Mouse (Mus musculus): ENCODE data around the gene Slmap. TPM values are rescaled to one million over a fixed set of nuclear protein-coding genes. Genes with fewer than 3 reads are reported as not detected.

Gene Slmap
- total RNA-seq, 1 experiment from 2014 or later, result 107 TPM

DNA sequence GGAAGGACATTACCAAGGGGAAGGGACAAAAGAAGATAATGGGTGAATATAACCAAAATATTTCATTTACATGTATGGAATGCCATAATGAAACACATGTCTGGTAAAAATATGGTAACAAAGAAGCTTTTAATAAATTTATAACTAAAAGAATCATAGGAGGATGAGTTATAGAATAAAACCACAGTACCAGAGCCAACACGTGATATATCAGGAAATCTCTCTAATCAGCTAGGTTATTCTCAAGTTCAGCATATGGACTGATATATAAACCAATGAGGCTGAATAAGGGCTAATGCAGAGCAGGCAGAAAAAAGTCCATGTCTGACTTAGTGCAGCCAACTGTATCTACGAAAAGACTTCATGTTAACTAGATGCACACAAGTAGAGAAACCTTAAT is 58.3 kb downstream of the Slmap start:
- DNase-seq, result no peak

DNA sequence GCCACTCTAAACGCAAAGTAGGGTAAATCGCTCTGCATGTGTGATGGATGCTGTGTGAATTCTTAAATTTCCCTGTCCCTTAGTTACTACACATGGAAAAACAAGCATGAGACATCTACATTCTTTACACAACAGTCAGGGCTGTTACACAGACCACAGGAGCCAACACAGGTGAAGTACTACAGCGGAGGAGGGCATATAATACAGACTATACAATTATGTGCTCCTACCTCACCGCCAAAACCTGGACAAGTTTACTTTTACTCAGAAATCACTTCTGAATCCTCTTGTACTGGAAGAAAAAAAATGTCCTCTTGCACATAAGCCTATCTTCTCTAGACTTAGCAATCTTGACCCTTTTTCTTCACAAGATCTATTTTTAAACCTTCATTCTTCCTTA is 66.8 kb downstream of the Slmap start:
- no peak for DNase-seq

DNA sequence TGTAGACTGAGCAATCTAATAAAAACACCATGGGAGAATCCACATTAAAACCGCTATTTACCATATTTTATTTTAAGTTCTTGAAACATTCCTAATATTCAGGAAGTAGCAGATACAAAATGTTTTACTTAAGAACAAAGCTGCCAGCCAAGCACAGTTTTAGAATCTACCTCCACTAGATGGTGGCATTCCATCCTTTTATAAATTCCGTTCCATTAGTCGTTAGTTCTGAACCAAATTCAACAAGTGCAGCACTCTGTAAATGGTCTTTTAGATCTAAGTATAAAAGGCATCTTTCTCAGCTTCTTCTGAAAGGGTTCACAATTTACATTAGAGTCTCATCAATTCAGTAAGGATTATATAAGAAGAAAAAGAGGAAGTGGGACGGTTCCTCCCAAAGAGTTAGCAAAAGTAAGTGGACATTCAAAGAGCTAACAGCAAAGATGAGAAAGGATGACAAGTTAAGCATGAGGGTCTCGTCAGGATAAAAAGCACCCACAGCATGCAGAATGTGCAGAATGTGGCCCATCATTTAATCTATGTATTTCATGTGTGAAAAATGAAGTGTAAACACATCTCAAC is 68.1 kb downstream of the Slmap start:
- DNase-seq, result no peak

DNA sequence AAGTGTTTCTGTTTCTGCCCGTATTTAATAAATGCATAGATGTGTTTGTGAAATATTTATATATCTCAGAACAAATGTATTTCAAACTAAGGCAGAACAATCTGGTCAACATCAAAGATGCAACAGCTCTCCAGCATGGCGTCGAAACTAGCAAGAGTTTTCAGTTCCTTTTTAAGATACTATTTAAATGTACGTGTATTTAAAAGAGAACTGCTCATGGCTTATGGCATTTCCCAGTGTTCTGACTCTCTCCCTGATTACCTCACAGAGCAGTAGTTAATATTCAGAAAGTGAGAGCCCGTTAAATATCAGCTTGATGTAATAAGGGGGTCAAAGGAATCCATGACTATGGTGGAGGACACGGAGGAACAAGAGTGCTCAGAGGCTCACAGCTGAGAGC is 68.8 kb downstream of the Slmap start:
- DNase-seq, result no peak

DNA sequence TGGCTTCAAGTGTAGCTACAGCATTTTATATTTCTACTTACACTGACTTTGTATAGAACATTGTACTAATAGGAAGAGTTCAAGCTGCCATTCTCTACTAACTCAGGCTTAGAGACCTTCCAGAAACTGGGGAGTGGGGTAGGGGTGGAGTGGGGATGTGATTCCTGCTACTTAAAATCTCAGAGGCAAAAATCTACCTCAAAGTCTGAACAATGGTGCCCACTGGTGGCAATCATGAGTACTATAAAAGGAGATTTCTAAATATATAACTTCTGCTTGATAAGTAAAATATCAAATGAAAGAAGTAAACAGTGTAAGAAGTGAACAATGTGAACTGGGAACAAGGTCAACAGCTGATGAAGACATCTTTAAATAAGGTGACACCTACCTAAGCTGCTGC is 75.2 kb downstream of the Slmap start:
- peak; percentile 53 for DNase-seq

DNA sequence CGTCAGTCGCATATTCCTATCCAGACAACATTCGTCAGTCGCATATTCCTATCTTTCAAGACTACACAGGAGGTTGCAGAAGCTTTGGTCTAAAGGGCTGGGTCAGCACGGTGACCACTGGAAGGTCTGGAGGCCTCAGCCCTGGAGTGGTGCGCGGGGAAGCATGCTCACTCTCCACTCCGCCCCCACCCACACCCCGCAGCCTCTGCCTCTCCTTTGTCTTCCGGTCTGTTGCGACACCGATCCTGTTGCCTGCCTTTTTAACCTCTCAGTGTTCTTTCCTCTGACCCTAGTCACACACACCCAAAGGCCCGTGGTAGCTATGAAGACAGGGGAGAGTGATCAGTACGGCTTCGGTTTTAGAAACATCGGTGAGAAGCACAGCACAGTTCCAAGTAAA is 79.9 kb downstream of the Slmap start:
- DNase-seq, result peak; percentile 27

DNA sequence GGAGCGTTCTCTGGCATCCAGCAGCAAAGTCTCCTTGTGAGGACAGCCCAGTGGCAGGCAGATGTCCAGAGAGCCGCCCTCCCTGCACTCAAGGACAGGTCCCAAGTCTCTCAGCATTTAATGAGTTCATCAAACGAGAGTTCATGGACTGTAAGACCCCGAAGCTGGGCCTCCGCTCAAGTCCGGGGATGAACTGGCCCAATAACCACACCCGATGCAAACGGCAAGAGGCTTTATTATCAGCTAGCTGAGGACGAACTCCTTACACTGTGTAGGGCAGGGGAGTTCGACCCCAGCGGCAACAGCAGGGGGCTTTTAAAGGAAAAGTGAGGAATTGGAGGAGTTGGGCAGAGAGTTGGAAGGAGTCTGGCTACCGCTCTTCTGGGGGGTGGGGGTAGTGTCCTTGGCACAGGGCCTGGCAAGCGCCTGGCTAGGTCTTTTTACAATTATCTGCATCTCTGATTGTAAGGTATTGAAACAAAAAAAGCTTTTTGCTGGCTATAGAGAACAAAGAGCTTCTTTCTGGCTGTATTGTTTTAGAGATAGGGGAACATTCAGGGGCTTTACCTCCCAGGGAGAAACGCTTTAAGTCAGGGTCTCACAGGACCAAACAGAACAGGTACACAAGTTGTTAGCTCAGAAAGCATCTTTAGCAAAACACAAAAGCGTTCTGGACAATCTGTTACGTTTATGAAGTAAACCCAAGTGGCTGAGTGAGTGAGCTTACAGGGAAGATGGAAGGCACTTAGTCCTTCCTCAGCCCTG is 84.5 kb downstream of the Slmap start:
- peak; percentile 68 for DNase-seq

DNA sequence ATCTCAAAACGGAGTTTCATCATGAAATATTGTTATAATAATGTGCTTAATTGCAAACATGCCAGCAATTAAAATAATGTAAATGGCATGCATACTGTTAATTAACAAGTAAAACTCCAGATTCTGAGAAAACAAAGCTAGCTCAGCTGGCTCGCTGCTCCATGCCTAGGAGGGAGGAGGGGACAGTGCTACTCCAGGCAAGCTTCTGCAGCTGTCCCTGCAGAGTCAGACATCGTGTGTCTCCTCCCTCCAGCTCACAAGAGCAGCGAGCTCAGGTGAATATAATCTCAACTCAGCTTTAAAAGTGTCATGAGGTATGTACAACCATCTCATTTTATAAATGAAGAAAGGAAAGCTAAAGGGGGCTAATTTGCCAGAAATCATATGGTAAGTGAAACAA is 86.2 kb downstream of the Slmap start:
- DNase-seq, result no peak

DNA sequence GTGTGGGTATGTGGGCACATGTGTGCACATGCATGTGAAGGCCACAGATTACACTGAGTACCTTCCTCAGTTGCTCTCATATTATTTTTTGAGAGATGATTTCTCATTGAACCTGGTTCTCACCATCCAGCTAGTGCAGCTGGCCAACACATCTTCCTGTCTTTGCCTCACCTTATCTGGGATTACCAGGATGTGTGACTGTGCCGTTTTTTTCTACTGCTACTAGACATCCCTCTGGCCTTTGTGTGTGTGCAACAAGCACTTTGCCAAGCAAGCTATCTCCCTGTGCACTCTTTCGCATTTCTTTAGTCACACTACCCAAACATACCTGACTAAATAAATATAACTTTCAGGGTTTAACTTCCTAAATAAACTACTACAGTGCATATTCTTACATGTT is 87.5 kb downstream of the Slmap start:
- DNase-seq, result no peak

DNA sequence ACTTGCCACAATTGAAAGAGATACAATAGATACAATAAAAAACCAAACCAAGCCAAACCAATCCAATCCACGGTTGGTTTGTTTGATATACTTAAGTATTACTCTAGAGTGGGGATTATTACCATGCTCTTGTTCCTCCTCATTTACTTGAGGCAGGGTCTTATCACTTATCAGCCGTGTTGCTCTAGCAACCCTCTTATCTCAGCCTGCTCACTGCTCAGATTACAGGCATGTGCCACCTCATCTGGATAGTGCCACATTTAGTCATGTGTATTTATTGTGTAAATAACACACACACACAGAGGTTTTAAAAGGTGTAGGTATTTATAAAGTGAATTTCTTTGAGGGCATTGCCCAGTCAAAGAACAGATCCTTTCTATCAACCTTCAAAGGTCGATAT is 88.2 kb downstream of the Slmap start:
- DNase-seq, result no peak

DNA sequence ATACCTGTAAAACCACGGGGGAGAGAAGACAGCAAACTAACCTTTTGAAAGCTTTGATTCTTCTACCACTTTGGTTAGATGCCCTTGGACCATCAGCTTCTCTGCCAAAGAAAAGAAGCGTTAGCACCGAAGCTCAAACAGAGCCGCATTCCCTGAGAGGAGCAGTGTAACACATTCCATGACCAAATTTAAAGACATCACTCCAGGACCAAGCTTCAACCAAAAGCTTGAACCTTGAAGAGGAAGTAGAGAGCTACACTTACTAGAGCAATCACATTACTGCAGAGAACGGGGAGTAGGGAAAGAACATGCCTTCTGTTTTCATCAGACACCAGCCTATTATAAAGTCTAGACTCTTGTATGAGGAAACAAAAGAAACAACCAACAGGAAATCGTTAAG is 92.2 kb downstream of the Slmap start:
- DNase-seq, result peak; percentile 8

DNA sequence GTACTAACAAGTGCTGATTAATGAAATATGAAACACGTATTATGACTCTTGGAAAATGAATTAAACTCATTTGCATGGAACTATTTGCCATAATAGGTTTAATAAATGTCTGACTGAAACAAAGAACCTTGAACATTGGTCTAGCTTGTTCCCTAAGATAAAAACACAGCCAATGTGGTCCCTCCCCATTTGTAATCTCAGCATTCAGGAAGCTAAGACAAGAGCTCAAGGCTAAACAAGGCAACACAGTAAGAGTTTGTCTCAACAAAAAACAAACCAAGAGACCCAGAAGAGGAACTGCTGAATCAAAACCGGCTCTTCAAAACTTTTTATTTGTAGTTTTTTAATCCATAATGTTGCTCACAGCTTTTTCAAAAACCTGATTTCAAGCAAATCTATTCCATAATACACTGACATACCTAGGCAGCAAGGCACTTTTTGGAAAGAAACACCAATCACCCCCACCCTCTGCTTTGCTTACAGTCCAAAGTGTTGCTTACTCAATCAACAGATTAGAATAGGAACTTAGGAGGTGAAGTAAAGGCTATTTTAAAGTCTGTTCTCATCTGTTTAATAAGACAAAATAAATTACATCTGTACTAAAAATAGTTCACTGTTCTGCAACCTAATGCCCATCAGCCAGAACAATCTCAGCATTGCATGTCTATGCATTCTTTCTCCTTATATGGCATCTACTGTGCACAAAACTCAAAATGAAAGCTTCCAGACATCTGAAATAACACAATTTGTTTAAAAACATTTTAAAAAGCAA is 93.5 kb downstream of the Slmap start:
- DNase-seq, result peak; percentile 7

DNA sequence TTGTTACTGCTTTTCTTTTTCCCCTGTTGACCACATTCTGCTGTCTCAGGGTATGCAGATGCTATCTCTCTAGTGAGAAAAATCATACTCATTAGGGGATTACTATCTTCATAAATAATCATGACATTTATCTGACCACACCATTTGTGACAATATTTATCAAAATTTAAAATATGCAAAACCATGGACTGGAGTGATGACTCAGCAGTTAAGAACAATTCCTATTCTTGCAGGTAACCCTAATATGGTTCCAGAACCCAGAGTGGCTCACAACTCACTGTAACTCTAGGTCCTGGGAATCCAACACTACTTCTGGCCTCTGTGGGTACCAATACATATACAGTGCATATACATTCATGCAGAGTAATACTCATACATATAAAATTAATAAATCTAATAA is 94.7 kb downstream of the Slmap start:
- no peak for DNase-seq

DNA sequence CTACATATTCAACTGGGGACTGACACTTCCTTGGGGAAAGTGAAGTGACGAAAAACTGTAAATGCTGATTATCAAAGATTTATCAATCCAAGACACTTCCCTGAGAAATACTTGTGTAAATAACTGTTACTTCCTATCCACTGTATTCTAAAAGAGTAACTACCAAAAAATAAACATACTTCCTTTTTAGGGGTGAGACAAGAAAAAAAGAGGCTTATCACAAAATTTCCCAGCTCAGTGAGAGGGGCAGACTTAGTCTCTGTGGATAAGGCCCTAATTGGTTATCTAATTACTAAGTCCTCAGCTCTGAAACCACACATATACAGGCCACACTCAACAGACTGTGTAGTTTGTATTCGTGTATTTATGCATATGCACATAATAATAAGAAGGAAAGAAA is 97.0 kb downstream of the Slmap start:
- DNase-seq, result no peak

DNA sequence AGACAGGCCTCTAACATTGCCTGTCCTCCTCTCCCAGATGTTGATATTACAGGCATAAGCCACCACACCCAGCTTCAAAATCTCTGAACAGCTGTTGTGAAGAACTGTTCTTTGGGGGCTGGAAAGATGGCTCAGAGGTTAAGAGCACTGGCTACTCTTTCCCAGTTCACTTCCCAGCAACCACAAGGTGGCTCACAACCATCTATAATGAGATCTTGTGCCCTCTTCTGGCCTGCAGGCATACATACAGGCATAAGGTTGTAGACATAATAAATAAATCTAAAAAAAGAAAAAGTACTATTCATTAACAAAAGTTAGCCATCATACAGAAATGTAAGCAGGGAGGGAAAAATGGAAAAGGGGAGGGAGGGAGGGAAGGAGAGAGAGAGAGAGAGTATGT is 98.4 kb downstream of the Slmap start:
- DNase-seq, result peak; percentile 8

DNA sequence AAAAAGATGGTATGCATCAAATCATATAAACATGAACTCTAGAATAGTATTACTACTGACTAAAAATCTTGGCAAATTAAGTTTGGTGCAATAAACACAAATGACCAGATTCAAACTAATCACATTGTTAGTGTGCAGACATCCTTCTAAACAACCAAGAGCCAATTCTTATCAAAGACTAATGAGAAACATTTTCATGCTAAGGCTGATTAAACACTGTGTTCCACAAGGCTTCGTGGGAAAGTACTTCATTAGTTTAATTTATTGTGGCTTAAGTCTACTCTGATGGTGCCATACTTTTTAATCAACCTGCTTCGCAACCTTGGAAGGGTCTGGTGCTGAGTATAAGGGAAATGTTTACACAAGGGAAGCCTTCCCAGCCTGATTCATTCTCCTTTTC is 102.4 kb downstream of the Slmap start:
- no peak for DNase-seq

DNA sequence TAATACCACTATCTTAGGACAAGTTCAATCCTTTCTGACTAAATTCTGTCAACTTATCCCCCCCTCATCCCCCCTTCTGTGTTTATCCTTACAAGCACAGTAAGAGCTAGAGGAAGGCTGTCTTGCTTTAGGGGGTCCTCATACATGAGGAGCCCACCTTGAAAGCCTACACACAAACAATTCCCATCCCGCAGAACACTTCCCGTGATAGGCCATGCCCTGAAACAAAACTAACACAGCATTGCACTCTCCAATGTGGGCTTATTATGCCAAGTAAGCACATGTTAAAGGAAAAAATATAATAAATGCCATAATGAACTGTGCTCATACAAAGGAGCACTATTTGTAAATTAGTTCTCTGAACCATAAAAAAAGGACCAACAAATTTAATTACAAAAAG is 102.8 kb downstream of the Slmap start:
- no peak for DNase-seq

DNA sequence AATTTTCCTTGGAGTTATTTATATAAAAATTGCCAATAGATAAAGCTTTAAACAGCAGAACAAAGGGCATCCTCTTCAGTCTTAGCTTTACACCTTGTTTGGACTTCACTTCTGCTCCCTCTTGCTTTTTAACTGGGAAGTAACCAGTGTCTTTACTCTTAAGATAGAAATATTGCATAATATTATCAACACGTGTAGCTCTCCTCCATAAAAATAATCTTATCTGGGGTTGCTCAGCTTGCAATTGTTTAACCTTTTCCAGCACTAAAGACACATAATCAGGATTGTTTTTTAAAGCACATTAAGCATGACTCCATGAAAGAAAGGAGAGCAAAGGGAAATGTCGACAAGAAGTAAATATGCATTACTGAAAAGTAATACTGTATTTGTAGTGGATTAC is 114.5 kb downstream of the Slmap start:
- DNase-seq, result no peak

DNA sequence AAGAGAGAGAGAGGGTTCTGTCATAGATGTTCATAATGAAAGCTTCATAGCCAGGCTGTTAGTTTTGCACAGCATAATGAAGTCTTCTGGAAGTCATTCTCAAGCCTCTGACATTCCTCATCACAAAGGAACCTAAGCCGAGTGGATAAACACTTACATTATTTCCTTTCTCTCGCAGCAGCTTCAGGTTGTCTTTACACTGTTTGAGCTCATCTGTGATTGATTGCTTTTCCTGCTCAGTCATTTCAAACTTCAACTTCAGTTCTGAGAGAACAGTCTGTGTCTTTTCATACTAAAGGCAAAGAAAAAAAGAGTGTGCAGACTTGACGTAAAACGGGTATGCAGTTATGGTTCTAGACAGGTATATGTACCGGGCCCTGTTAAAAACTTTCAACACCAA is 116.8 kb downstream of the Slmap start:
- no peak for DNase-seq

DNA sequence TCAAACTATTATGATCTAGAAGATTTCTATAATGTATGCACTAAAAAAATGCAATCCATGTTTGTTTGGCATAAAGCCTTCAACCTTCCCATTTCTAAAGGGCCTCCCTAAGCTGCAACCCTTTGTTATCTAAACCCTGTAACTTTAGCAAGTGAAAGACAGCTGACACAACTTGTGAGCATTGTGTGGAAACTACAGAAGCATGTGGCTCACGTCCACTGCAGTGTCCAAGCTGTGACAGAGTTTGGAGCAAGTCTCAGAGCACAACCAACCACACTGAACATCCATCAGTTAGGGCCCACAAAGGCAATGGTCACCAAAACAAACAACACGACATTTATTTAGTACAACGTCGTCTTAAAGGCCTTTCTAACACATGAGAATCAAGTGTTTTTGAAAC is 117.6 kb downstream of the Slmap start:
- no peak for DNase-seq

DNA sequence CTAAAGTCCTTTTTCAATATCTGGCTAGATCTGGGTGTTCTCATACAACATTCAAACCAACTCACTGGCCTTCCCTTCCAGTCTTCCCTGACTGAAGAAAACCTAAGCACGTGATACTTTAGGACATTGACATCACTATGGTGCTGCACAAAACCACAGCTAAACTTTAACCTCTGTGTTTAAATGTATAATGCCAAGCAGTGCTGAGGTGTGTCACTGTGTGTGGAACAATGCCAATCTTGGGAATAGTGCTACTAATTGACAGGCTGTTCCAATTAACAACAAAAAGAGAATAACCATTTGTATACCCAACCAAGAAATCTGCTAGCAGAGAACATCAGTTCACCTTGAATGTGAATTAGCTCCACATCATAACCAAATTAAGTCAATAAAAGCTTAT is 121.2 kb downstream of the Slmap start:
- DNase-seq, result no peak

DNA sequence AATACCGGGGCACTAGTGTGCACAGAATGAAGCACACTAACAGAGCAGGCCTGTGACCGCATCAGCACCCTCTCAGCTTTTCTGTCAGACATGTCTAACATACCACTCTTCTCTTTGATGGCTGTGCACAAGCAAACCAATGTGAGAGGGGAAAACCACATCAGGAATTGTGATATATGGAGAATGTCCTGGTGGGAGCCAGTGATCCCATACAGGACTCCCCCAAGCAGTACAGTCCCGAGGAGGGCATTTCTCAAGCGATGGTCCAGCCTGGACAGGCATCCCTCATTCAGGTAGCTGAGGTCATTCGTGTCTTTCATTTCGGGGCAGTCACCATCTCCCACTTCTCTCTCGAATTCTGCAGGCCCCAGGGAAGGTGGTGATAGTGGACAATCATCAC is 128.0 kb downstream of the Slmap start:
- no peak for DNase-seq

DNA sequence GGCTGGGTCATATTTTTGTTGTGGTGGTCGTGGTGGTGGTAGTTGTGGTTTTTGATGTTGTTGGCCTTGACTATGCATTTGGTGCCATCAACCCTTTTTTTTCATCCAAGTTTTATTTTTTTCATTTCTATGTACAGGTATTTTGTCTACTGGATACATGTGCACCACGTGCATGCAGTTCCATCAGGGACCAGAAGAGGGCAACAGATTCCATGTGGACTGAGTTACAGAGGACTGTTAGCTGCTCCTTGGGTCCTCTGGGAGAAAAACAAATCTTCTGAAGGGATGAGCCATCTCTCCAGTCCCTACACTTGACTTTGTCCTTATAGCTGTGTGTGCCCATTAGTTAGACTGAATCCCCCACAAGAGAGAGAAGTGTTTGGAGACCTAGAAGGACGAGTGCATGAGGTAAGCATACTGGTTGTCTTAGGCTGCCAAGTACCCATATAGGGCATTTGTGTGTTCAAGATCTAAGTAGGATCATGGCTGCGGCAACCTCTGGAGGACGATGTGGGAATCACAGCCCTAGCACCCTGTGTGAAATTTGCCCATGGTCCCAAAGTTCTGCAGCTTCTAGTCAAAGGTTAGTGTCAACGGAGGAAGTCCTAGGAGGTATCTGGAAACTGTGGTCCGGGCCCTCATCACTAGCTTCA is 136.1 kb downstream of the Slmap start:
- no peak for DNase-seq

Measured in adrenal gland, postnatal 14 days (tissue).